Mouse (Mus musculus): ENCODE data around the gene Agbl5.

Gene Agbl5

GRCm38 (mm10) chr5:30954065-30954464 lies 65.6 kb downstream of the Agbl5 start:
- no peak for DNase-seq

- DNase-seq, result no peak
These were observed 66.1 kb downstream of the Agbl5 start for GRCm38 (mm10) chr5:30954556-30954955.

GRCm38 (mm10) chr5:30955751-30956150 lies 67.3 kb downstream of the Agbl5 start:
- DNase-seq, result no peak

Data from thymus, adult 18-20 months (tissue).